Mouse (Mus musculus) liver, adult 2 months (tissue): ENCODE measurements around the gene Ccdc141.

Source experiments
- CTCF ChIP-seq: fragments of 200-500 bp; IDR thresholded peaks from 2 replicates; pipeline ENCODE4 v1.5.1; 2011; ENCODE audit warnings: low read depth, low read length, control low read depth
- POLR2A ChIP-seq: fragments of 200-500 bp; IDR thresholded peaks from 2 replicates; pipeline ENCODE4 v1.6.1; 2011; ENCODE audit warnings: low read length, control low read depth; ENCODE audit not compliant: insufficient read depth; ENCODE audit errors: extremely low read depth

DNA sequence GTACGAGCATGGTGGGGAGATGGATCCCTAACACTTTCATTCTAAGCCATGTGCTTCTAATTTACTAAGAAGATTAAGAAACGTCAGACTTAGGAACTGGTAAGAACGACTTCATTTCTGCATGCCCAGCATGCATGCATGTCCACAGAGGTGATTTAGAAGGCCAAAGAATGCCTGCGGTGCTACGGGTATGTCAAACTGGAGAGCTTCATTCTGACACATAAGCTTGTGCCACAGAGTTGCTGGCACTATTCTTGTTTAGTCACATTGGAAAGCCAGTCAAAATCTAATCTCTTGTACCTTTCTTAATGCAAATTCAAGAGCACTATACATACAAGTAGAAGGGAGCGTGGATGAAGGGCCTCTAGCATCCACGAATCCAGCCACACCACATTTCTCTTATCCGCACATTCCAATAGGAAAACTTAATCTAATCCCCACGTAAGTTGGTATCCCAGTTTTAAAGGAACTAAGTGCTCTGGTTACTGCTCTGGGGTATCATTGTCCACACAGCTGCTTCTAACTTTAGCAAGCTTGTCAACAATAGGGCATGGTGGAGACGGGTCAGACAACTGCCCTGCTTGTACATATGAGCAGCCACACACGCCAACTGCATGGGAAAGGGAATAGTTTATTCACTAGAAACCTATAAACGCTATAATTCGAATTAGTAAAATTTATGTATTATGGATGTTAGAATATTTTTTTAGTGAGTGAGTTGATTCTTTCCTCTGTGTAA lies 136.9 kb downstream of the Ccdc141 start:
- TF ChIP-seq POLR2A (no peak), CTCF (no peak)
